Mouse (Mus musculus) CH12.LX (cell line): ENCODE data around the gene Gm20422.

Source experiments
- CTCF ChIP-seq, 2 experiments: IDR thresholded peaks in 1 of 2; conservative IDR thresholded peaks in 1 of 2; 2 replicates each; pipeline ENCODE4 v1.5.1; 2011 to 2012; ENCODE audit warnings: low read depth in 2 of 2, low read length in 2 of 2, improper control_type of control experiment in 1 of 2, inconsistent platforms in 1 of 2, mild to moderate bottlenecking in 1 of 2, moderate library complexity in 1 of 2
- POLR2A ChIP-seq: IDR thresholded peaks from 2 replicates; pipeline ENCODE4 v1.6.1; 2011; ENCODE audit warnings: low read depth, mild to moderate bottlenecking, improper control_type of control experiment, low read length

DNA sequence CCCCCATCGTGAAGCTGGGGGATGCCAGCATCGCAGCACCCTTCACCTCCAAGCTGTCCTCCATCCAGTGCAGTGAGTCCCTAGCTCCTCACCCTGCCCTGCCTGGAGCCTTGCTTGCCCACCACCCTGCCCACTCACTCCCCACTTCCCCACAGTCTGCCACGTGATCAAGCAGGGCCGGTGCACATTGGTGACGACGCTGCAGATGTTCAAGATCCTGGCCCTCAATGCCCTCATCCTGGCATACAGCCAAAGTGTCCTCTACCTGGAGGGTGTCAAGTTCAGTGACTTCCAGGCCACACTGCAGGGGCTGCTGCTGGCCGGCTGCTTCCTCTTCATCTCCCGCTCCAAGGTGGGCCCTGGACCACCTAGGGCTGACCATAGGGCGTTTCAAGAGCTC is 30.8 kb upstream of the Gm20422 start:
- TF ChIP-seq POLR2A (no peak), CTCF (conservative IDR thresholded peaks at IDR 0.05 in 1 of 2, IDR thresholded peaks at IDR 0.05 in 1 of 2; ENCODE audit: low read depth in 2 of 2, low read length in 2 of 2) (no peak)
